Mouse (Mus musculus) embryonic facial prominence, embryonic 11.5 days (tissue): Measurements from ENCODE around the gene Mxra8. TPM values are rescaled to one million over a fixed set of nuclear protein-coding genes. Genes with fewer than 3 reads are reported as not detected.

ENCODE experiments used
- ATAC-seq: fragments of 200-750 bp; cut with Nextera tagmentation; replicated peaks from 2 replicates; pipeline ENCODE4 v1.8.0; 2017; ENCODE audit warnings: low read depth; ENCODE audit not compliant: insufficient number of reproducible peaks, low FRiP score, low TSS enrichment
- DNase-seq: peaks from one replicate; pipeline ENCODE4 v3.0.0-alpha.2; 2015; ENCODE audit warnings: low spot score
- H3K27ac ChIP-seq: fragments of 300-500 bp; sonication (generic); replicated peaks from 2 replicates; pipeline ENCODE4 v1.5.1; 2014; ENCODE audit warnings: mild to moderate bottlenecking, low read depth, low read length, control low read depth
- H3K27me3 ChIP-seq: fragments of 300-500 bp; sonication (generic); 2 replicates; pipeline ENCODE4 v1.6.1; 2014; ENCODE audit warnings: mild to moderate bottlenecking, low read length, moderate library complexity, mixed read lengths; ENCODE audit not compliant: control insufficient read depth, insufficient read depth
- H3K36me3 ChIP-seq: fragments of 300-500 bp; sonication (generic); replicated peaks from 2 replicates; pipeline ENCODE4 v1.6.1; 2014; ENCODE audit warnings: low read depth, mild to moderate bottlenecking, low read length, moderate library complexity, mixed read lengths; ENCODE audit not compliant: control insufficient read depth, insufficient read depth
- H3K4me1 ChIP-seq: fragments of 300-500 bp; sonication (generic); 2 replicates; pipeline ENCODE4 v1.6.1; 2014; ENCODE audit warnings: low read length, mixed read lengths; ENCODE audit not compliant: control insufficient read depth, insufficient read depth
- H3K4me2 ChIP-seq: fragments of 300-500 bp; sonication (generic); 2 replicates; pipeline ENCODE4 v1.6.1; 2014; ENCODE audit warnings: low read depth, mild to moderate bottlenecking, control low read depth, low read length, moderate library complexity
- H3K4me3 ChIP-seq: fragments of 300-500 bp; sonication (generic); 2 replicates; pipeline ENCODE4 v1.5.1; 2014; ENCODE audit warnings: low read depth, low read length, control low read depth
- H3K9ac ChIP-seq: fragments of 300-500 bp; sonication (generic); replicated peaks from 2 replicates; pipeline ENCODE4 v1.6.1; 2014; ENCODE audit warnings: mild to moderate bottlenecking, control low read depth, low read length
- H3K9me3 ChIP-seq: fragments of 300-500 bp; sonication (generic); replicated peaks from 2 replicates; pipeline ENCODE4 v1.6.1; 2016; ENCODE audit warnings: mild to moderate bottlenecking, low read length, inconsistent platforms, mixed read lengths; ENCODE audit not compliant: control insufficient read depth
- WGBS: fragments of 180-500 bp; shearing (Covaris S2); extraction: QIAGEN DNeasy Blood & Tissue Kit; methylation state at CpG from one replicate; pipeline ENCODE4 v1.1.7; 2014; 5-methylcytosine and 5-hydroxymethylcytosine counted together
- polyA plus RNA-seq: library from polyadenylated mRNA; unstranded; fragments of >200 nt; fragmentation: Nextera tagmentation; extraction: Ambion mirVana; gene quantifications from 2 replicates; pipeline ENCODE4 v1.2.1, GENCODE M21; 2014

The Mxra8 gene
- polyA plus RNA-seq, 1 experiment from 2014 or later: 38.2 TPM

DNA sequence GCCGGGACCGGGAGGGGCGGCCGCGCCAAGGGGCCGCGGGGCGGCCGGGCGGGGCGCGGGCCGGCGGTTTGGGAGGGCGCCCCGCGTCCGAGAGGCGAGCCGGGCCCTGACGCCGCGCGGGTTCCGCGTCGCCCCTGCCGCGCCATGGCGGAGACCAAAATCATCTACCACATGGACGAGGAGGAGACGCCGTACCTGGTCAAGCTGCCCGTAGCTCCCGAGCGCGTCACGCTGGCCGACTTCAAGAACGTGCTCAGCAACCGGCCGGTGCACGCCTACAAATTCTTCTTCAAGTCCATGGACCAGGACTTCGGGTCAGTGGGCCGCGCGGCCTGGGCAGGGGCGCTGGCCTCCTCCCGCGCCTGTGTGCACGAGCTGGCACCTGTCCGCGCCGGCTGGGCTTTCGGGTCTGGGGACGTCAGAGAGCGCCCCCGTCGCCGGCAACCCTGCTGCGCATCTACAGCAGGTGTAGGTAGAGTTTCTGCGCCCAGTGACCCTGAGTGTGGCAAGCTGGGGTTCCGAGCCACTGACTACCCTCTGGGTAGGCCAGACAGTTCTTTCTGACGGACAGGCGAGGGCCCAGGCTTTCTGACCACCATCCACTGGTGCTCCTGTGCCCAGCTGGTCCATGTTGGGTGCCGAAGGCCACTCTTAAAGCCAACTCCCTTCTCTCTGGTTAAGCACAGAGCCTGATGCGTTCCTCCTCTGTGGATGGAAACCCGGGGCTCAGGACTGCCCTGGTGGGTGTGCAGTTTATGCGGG is 8.3 kb downstream of the Mxra8 start:
- Histone ChIP-seq H3K36me3 (no peaks in the 10 kb centered on the region), H3K4me3 (peak overlapping the region; percentile 79), H3K9me3 (no peaks in the 10 kb centered on the region), H3K9ac (peak overlapping the region; percentile 82), H3K27me3 (no peaks in the 10 kb centered on the region), H3K27ac (no peak overlapping the region; the same call in 1 of the 2 replicates), H3K4me2 (peak overlapping the region; percentile 90), H3K4me1 (no peaks in the 10 kb centered on the region; the same call in 1 of the 2 replicates)
- DNase-seq (peak; percentile 40), ATAC-seq (peak; percentile 39)
- 2% methylated on average over 58 of the region's 69 CpGs for WGBS

DNA sequence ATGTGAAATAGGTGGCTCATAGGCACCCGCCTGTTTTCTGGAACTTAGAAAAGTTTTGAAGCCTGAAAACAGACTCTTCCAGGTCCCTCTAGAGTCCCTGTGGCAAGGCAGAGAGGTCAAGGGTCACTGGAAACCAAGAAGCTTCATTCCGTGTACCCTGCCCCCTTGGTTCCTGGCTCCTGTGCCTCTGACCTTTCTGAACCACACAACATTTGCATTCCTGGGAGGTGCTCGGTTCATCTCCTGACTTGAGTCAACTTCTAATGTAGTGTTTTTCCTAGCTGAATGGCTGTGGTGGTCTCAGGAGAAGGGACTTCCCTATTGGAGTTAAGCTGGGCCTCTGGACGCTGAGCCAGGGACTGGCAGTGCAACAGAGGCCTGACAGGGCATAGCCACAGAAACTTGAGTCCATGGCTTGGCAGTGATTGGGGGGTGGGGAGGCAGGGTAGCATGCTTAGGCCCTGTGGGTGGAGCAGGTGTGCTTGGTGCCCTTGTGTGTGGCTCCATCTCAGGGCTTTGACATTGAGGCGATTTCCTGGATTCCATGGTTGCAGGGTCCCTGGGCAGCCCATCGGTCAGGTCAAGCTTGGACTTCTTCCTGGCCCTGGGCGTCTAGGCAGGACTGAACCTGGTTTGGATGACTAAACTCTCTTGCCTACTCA is 9.1 kb downstream of the Mxra8 start:
- H3K27me3 ChIP-seq: no peaks in the 10 kb centered on the region
- no peak overlapping the region; the same call in 1 of the 2 replicates for H3K9ac ChIP-seq
- ATAC-seq (no peak), DNase-seq (no peak)
- no peaks in the 10 kb centered on the region for H3K9me3 ChIP-seq
- H3K4me1 ChIP-seq: no peaks in the 10 kb centered on the region; the same call in 1 of the 2 replicates
- H3K36me3 ChIP-seq: no peaks in the 10 kb centered on the region
- H3K27ac ChIP-seq: no peak overlapping the region
- H3K4me2 ChIP-seq: peak overlapping the region; percentile 90
- 55% methylated on average over 7 of the region's 7 CpGs for WGBS
- peak overlapping the region; percentile 79 for H3K4me3 ChIP-seq

DNA sequence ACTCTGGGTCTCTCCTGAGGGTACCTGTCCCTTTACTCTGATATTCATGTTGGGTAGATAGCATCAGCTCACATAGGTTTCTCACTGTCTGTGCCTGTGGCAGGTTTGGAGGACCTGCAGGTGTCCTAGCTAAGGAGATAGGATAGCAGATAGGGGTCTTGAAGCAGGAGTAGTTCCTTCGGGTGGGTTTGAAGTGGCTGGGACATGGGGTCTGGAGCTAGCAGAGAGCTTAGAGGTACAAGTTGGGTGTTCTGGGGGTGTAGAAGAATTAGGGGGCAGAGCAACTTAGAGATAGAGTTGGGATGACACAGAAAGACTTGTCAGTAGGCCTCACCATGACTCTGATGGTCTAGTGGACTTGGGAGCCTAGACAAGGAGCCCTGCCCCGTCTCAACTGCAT is 9.9 kb downstream of the Mxra8 start:
- Histone ChIP-seq H3K4me1 (no peaks in the 10 kb centered on the region; the same call in 1 of the 2 replicates), H3K36me3 (no peaks in the 10 kb centered on the region), H3K9me3 (no peaks in the 10 kb centered on the region), H3K9ac (no peak overlapping the region), H3K4me2 (no peak overlapping the region), H3K4me3 (no peak overlapping the region), H3K27me3 (no peaks in the 10 kb centered on the region), H3K27ac (no peak overlapping the region)
- WGBS: 94% methylated on average over 2 of the region's 2 CpGs
- ATAC-seq (no peak), DNase-seq (no peak)

DNA sequence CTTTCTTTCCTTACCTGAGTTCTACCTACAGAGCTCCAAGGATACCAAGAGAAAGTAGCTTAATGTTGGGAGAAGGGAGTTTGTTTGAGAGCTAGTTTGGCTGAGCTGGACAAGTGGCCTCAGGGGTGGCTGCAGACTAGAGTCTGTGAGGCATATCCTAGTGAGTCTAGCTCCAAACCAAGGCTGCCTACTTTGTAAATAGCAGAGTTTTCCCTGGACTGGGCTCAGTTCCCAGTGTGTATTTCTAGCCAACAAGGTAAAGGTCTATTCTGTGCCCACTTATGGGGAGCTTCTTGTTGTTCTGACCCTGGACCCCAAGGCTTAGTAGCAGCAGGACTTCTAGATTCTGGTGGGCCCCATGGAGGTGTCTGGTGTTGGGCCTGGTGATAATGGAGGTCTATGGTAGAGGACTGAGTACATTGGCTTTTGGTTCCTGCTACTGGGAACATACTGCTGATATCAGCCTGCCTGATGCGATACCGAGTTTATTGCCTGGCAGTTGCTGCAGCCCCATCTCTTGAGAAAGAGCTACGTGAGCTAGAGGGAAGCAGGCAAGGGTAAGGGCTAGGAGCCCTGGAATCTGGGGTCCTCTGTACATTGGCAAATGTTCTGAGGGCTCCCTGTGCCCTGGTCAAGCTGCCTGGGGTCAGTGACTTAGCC is 10.4 kb downstream of the Mxra8 start:
- Histone ChIP-seq H3K4me2 (no peak overlapping the region), H3K36me3 (0 out of 2 replicates have a peak, but pooled peaks cover 3% of the 10 kb centered on the region), H3K27me3 (no peaks in the 10 kb centered on the region), H3K4me1 (no peaks in the 10 kb centered on the region; the same call in 1 of the 2 replicates), H3K9me3 (no peaks in the 10 kb centered on the region), H3K4me3 (no peak overlapping the region), H3K27ac (no peak overlapping the region), H3K9ac (no peak overlapping the region)
- no peak for DNase-seq
- no peak for ATAC-seq
- WGBS: 100% methylated on average over 3 of the region's 3 CpGs

- Histone ChIP-seq H3K4me3 (no peak overlapping the region), H3K4me2 (no peak overlapping the region), H3K9me3 (no peaks in the 10 kb centered on the region), H3K27me3 (no peaks in the 10 kb centered on the region), H3K4me1 (no peaks in the 10 kb centered on the region; the same call in 1 of the 2 replicates), H3K27ac (no peak overlapping the region), H3K36me3 (peaks cover 3% of the 10 kb centered on the region; the same call in 1 of the 2 replicates), H3K9ac (no peak overlapping the region)
- ATAC-seq (no peak), DNase-seq (no peak)
- 88% methylated on average over 3 of the region's 3 CpGs for WGBS
These were observed 11.9 kb downstream of the Mxra8 start for GRCm38 (mm10) chr4:155851368-155851767.

DNA sequence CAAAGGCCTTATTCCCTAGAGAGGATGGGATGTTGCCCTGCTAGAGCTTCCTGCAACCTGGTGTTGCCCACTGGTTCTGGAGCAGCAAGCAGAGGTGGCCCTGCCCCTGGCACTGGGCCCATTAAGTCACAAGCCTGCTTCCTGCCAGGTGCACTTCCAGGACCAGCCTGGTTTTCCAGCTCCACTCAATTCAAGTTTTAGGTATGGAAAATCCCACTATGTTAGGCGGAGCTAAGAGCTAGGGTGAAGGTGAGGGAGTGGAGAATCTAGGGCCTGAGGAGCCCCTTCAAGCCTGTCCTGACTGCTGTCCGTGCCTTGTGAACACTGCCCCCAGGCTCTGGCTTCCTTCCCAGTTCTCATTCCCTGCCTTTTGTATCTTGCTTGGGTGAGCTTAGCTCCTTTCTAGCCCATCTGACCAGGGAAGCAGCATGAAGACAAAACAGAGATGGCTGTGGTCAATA is 12.5 kb downstream of the Mxra8 start:
- H3K9ac ChIP-seq: no peak overlapping the region
- H3K4me1 ChIP-seq: no peaks in the 10 kb centered on the region; the same call in 1 of the 2 replicates
- no peak overlapping the region for H3K4me2 ChIP-seq
- H3K27ac ChIP-seq: no peak overlapping the region
- H3K9me3 ChIP-seq: no peaks in the 10 kb centered on the region
- no peak for ATAC-seq
- no peaks in the 10 kb centered on the region for H3K27me3 ChIP-seq
- DNase-seq: no peak
- 87% methylated on average over 2 of the region's 2 CpGs for WGBS
- peaks cover 3% of the 10 kb centered on the region; the same call in 1 of the 2 replicates for H3K36me3 ChIP-seq
- no peak overlapping the region for H3K4me3 ChIP-seq

DNA sequence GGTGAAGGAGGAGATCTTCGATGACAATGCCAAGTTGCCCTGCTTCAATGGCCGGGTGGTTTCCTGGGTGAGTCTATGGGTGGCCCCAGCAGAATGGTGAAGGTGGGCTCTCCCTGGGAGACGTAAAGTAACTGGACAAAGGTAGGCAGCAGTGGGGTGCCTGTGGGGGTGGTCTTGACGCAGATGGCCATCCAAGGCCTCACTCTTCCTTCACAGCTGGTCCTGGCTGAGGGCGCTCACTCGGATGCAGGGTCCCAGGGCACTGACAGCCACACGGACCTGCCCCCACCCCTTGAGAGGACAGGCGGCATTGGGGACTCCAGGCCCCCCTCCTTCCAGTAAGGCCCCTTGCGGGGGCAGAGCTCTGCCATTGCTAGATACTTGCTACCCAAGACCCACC is 13.9 kb downstream of the Mxra8 start:
- WGBS: 92% methylated on average over 9 of the region's 9 CpGs
- Histone ChIP-seq H3K36me3 (peaks cover 3% of the 10 kb centered on the region; the same call in 1 of the 2 replicates), H3K27ac (no peak overlapping the region), H3K9me3 (no peaks in the 10 kb centered on the region), H3K4me1 (no peaks in the 10 kb centered on the region; the same call in 1 of the 2 replicates), H3K4me2 (no peak overlapping the region), H3K27me3 (no peaks in the 10 kb centered on the region), H3K9ac (no peak overlapping the region), H3K4me3 (no peak overlapping the region)
- ATAC-seq (no peak), DNase-seq (no peak)
